Mouse (Mus musculus) kidney, adult 2 months (tissue): Measurements from ENCODE around the gene Ostf1.

Experiments
- CTCF ChIP-seq: fragments of 200-500 bp; conservative IDR thresholded peaks from 2 replicates; pipeline ENCODE4 v1.5.1; 2011; ENCODE audit warnings: low read depth, mild to moderate bottlenecking, control low read depth, low read length, moderate library complexity, mixed read lengths; ENCODE audit not compliant: insufficient read depth, insufficient read length
- POLR2A ChIP-seq: fragments of 200-500 bp; IDR thresholded peaks from one replicate; pipeline ENCODE4 v1.6.1; 2011; ENCODE audit warnings: low read depth, low read length, control low read depth

DNA sequence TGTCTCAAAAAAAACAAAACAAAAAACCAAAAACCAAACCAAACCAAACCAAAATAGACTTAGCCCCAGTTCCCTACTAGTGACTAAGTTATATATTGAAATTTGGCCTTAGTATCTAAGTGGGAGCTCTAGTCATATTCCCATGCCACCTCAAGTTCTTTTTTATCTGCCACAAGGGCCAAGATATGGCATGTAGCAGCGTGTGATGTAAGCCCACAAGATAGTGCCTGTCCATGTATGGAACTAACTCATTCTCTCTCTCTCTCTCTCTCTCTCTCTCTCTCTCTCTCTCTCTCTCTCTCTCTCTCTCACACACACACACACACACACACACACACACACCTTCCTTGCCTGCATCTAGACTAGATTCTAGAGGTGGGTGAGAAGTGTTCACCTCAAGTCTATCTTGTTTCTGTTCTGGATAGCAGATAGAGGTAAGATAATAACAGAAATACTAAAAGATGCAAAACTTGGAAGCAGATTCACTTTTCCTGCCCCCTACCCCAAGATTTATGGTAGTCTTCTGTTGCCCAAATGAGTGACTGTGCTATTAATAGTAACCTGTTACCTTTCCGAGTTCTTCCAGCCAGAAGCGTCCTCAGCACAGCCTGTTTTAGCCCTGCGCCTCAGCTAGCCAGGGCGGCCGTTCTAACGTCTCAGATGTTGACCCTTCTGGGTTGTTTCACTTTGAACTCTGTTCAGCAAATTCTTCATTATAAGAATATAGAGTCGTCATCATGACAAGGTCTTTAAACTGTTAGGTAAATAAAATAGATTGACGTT lies 16.3 kb upstream of the Ostf1 start:
- no peak for TF ChIP-seq CTCF
- TF ChIP-seq POLR2A, result no peak
